22 mouse cellular contexts compared by ENCODE assay signal in the genomic region with DNA sequence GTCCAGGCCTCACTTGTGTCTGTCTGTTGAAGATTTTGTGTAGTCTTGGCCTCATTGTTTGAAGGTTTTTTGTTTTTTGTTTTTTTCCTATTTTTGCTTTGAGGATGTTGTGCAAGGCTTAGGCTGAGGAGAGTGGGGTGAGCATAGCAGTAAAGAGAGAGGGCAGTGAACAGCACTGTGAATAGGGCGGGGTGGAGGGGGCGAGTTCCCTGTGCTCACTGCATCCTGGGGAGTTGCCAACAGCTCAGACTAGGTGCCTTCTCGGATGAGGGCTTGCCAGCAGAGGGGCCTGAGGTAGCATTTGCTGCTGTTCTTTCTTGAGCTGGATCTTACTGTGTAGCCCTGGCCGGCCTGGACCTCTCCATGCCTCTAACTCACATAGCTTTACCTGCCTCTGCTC. TPM values are rescaled to one million over a fixed set of nuclear protein-coding genes. Genes with fewer than 3 reads are reported as not detected.
A peak's percentile ranks its signal among the peaks of the same experiment; 100 is the strongest.
DNase-seq lines count a peak whose midpoint lies in the region; ATAC-seq and TF ChIP-seq lines count a peak whose summit lies in the region.
"Had no signal": no experiment of that assay in that cellular context is flagged by ENCODE, and none has a peak within 500 bp of the region (broad histone marks: within the 10 kb centered on the region; RNA-seq: fewer than 3 reads in every experiment).

No protein-coding gene starts in this region.

- intact Hi-C loops in left cerebral cortex, adult 2 months (cut with DNase I) = loop anchor here (5.0 kb wide), 1 partner anchor 39 kb away; no protein-coding TSS in a partner anchor

- ATAC-seq in frontal cortex, adult (ENCODE audit: low TSS enrichment) = peak; percentile 29
- ATAC-seq: intestine, embryonic 16.5 days; liver, embryonic 12.5 days; midbrain, embryonic 16.5 days had no signal

- DNase-seq in cerebellum, postnatal 14 days = peak; percentile 29 to 30
- no peak for DNase-seq in cerebellum, adult 11 months
- DNase-seq in frontal cortex, postnatal 10 days (ENCODE audit: low spot score in 2 of 2) = no peak
- DNase-seq in left cerebral cortex, adult 2 months (ENCODE audit: extremely low spot score in 1 of 2, low spot score in 2 of 2) = peak in 1 of 2 experiments; percentile 35
- DNase-seq in left cerebral cortex, adult 11 months (ENCODE audit: low spot score) = no peak
- peak; percentile 53 for DNase-seq in brain, adult 2 months (ENCODE audit: low read depth, low spot score)
- DNase-seq in adrenal gland, postnatal 4 days (ENCODE audit: low spot score in 2 of 2) = no peak
- DNase-seq: adrenal gland, postnatal 14 days; kidney, postnatal 25 days; lung, adult 18-20 months; lung, postnatal 10 days; retina, postnatal 1 day had no signal

- no peak overlapping the region for H3K4me3 ChIP-seq in left cerebral cortex, adult 2 months
- H3K4me3 ChIP-seq: embryonic facial prominence, embryonic 15.5 days; limb, embryonic 13.5 days; liver, embryonic 12.5 days; midbrain, embryonic 10.5 days; myocyte; neural tube, embryonic 13.5 days had no signal

- H3K27ac ChIP-seq in left cerebral cortex, adult 2 months = peak overlapping the region; percentile 32
- H3K27ac ChIP-seq: embryonic facial prominence, embryonic 15.5 days; hindbrain, postnatal 0 days; limb, embryonic 13.5 days; liver, embryonic 12.5 days; midbrain, embryonic 10.5 days; neural tube, embryonic 13.5 days had no signal

- TF ChIP-seq CTCF in left cerebral cortex, adult 2 months (IDR thresholded peaks at IDR 0.05) = no peak

RNA-seq across cellular contexts. Expression of a gene that starts 41.9 kb away (rescaled TPM):
- 100 to 1,000 TPM; 110 to 123 TPM for total RNA-seq in left cerebral cortex, adult 2 months (2021)
- total RNA-seq in adrenal gland, postnatal 4 days (2021) = 10 to 100 TPM; 10.6 to 11.9 TPM

Comparison
In these comparisons a context has a peak if more than half of its experiments do, and no peak if none do; other contexts are left out.
1. DNase-seq: peak in cerebellum, postnatal 14 days (2 of 2) and brain, adult 2 months (single experiment); none in cerebellum, adult 11 months (single experiment), frontal cortex, postnatal 10 days (0 of 2), left cerebral cortex, adult 11 months (single experiment) and adrenal gland, postnatal 4 days (0 of 2).
2. RNA of a gene that starts 41.9 kb away (total RNA-seq): 110 to 123 TPM in left cerebral cortex, adult 2 months; 10.6 to 11.9 TPM in adrenal gland, postnatal 4 days; every median in the first group is over 4 times any median in the second.